Mouse (Mus musculus) heart, postnatal 0 days (tissue): ENCODE results near the gene Nrp1. TPM values are rescaled to one million over a fixed set of nuclear protein-coding genes. Genes with fewer than 3 reads are reported as not detected.

Source experiments
- ATAC-seq: fragments of 200-750 bp; cut with Nextera tagmentation; 2 replicates; pipeline ENCODE4 v1.8.0; 2017; ENCODE audit warnings: low read depth, moderate number of reproducible peaks, moderate library complexity; ENCODE audit not compliant: insufficient read depth
- DNase-seq: peaks from one replicate; pipeline ENCODE4 v3.0.0-alpha.2; 2016; ENCODE audit warnings: low spot score
- H3K27ac ChIP-seq: fragments of 300-500 bp; sonication (generic); 2 replicates; pipeline ENCODE4 v1.5.1; 2014; ENCODE audit warnings: low read depth, mild to moderate bottlenecking
- H3K27me3 ChIP-seq: fragments of 300-500 bp; sonication (generic); 2 replicates; pipeline ENCODE4 v1.6.1; 2014; ENCODE audit warnings: low read length, mixed read lengths; ENCODE audit not compliant: control insufficient read depth, insufficient read depth
- H3K36me3 ChIP-seq: fragments of 300-500 bp; sonication (generic); replicated peaks from 2 replicates; pipeline ENCODE4 v1.6.1; 2014; ENCODE audit warnings: low read length, mixed read lengths; ENCODE audit not compliant: control insufficient read depth, insufficient read depth
- H3K4me1 ChIP-seq: fragments of 300-500 bp; sonication (generic); 2 replicates; pipeline ENCODE4 v1.6.1; 2014; ENCODE audit warnings: antibody characterized with exemption; ENCODE audit not compliant: control insufficient read depth, insufficient read depth
- H3K4me2 ChIP-seq: fragments of 300-500 bp; sonication (generic); 2 replicates; pipeline ENCODE4 v1.6.1; 2014; ENCODE audit warnings: low read depth, mild to moderate bottlenecking, low read length, moderate library complexity
- H3K4me3 ChIP-seq: fragments of 300-500 bp; sonication (generic); 2 replicates; pipeline ENCODE4 v1.5.1; 2014; ENCODE audit warnings: low read depth, low read length
- H3K9ac ChIP-seq: fragments of 300-500 bp; sonication (generic); replicated peaks from 2 replicates; pipeline ENCODE4 v1.6.1; 2014; ENCODE audit warnings: low read depth, low read length, mixed read lengths
- H3K9me3 ChIP-seq: fragments of 300-500 bp; sonication (generic); replicated peaks from 2 replicates; pipeline ENCODE4 v1.6.1; 2016; ENCODE audit warnings: low read length; ENCODE audit not compliant: control insufficient read depth
- CTCF ChIP-seq: IDR thresholded peaks from 2 replicates; pipeline ENCODE4 v1.5.1; 2016; ENCODE audit warnings: antibody characterized with exemption, control low read depth, low read depth
- EP300 ChIP-seq: IDR thresholded peaks from 2 replicates; pipeline ENCODE4 v1.6.1; 2016; ENCODE audit warnings: antibody characterized with exemption, low read depth
- WGBS: fragments of 180-500 bp; shearing (Covaris S2); extraction: QIAGEN DNeasy Blood & Tissue Kit; methylation state at CpG from one replicate; pipeline ENCODE4 v1.1.7; 2014; 5-methylcytosine and 5-hydroxymethylcytosine counted together
- microRNA counts: library from miRNA; unstranded; fragments of <30 nt; microRNA quantifications from one replicate; lab custom pipeline; 2015
- microRNA-seq: library from miRNA; unstranded; fragments of <30 nt; microRNA quantifications from one replicate; pipeline ENCODE4, GENCODE M21; 2016
- polyA plus RNA-seq: library from polyadenylated mRNA; unstranded; fragments of >200 nt; fragmentation: Nextera tagmentation; extraction: Ambion mirVana; gene quantifications from 2 replicates; pipeline ENCODE4 v1.2.1, GENCODE M21; 2015
- total RNA-seq: library from RNA; depleted of rRNA; stranded (reverse); fragments of >200 nt; gene quantifications from 2 replicates; pipeline ENCODE4 v1.2.3, GENCODE M21; 2014; ENCODE audit warnings: low replicate concordance

The Nrp1 gene
- total and polyA plus RNA-seq, 2 experiments from 2014 or later = 90.5 to 122 TPM

GRCm38 (mm10) chr8:128544128-128544846, 185.9 kb downstream of the Nrp1 start:
- no peaks in the 10 kb centered on the region for H3K36me3 ChIP-seq
- DNase-seq (no peak), ATAC-seq (peak; percentile 41; the same call in 1 of the 2 replicates)
- H3K9me3 ChIP-seq = no peaks in the 10 kb centered on the region
- TF ChIP-seq EP300 (no peak), CTCF (no peak)
- 37% methylated on average over 2 of the region's 2 CpGs for WGBS
- peaks cover 10% of the 10 kb centered on the region for H3K4me1 ChIP-seq
- no peak overlapping the region for H3K9ac ChIP-seq
- H3K4me3 ChIP-seq = no peak overlapping the region
- H3K4me2 ChIP-seq = no peak overlapping the region
- H3K27me3 ChIP-seq = no peaks in the 10 kb centered on the region
- no peak overlapping the region; the same call in 1 of the 2 replicates for H3K27ac ChIP-seq

GRCm38 (mm10) chr8:128546287-128546686, 187.9 kb downstream of the Nrp1 start:
- H3K27ac ChIP-seq = no peak overlapping the region
- TF ChIP-seq CTCF (no peak), EP300 (no peak)
- no peak overlapping the region for H3K9ac ChIP-seq
- peaks cover 10% of the 10 kb centered on the region for H3K4me1 ChIP-seq
- no peak overlapping the region for H3K4me3 ChIP-seq
- no peak overlapping the region for H3K4me2 ChIP-seq
- H3K9me3 ChIP-seq = no peaks in the 10 kb centered on the region
- no peak for ATAC-seq
- DNase-seq = no peak
- WGBS = 25% methylated on average over 1 of the region's 1 CpGs
- H3K36me3 ChIP-seq = no peaks in the 10 kb centered on the region
- no peaks in the 10 kb centered on the region for H3K27me3 ChIP-seq

GRCm38 (mm10) chr8:128547361-128547760, 189.0 kb downstream of the Nrp1 start:
- Histone ChIP-seq H3K27me3 (no peaks in the 10 kb centered on the region), H3K4me3 (no peak overlapping the region), H3K4me1 (peaks cover 10% of the 10 kb centered on the region), H3K9ac (no peak overlapping the region), H3K36me3 (no peaks in the 10 kb centered on the region), H3K27ac (no peak overlapping the region), H3K4me2 (no peak overlapping the region), H3K9me3 (no peaks in the 10 kb centered on the region)
- DNase-seq = no peak
- no peak for ATAC-seq
- TF ChIP-seq CTCF = no peak
- WGBS = 84% methylated on average over 4 of the region's 4 CpGs

GRCm38 (mm10) chr8:128549738-128550137, 191.3 kb downstream of the Nrp1 start:
- no peak overlapping the region for H3K4me3 ChIP-seq

GRCm38 (mm10) chr8:128551421-128552139, 193.2 kb downstream of the Nrp1 start:
- WGBS = 48% methylated on average over 15 of the region's 15 CpGs

More at GRCm38 (mm10) chr8:128549738-128550137, 191.3 kb downstream of the Nrp1 start:
- no peak overlapping the region for H3K27ac ChIP-seq
- no peak overlapping the region for H3K9ac ChIP-seq
- H3K27me3 ChIP-seq = no peaks in the 10 kb centered on the region
- DNase-seq (no peak), ATAC-seq (no peak)
- no peaks in the 10 kb centered on the region for H3K36me3 ChIP-seq
- H3K4me1 ChIP-seq = peaks cover 1% of the 10 kb centered on the region; the same call in 1 of the 2 replicates
- H3K9me3 ChIP-seq = no peaks in the 10 kb centered on the region
- whole genome bisulfite sequencing = 91% methylated on average over 5 of the region's 5 CpGs
- H3K4me2 ChIP-seq = no peak overlapping the region
- TF ChIP-seq CTCF (no peak), EP300 (no peak)

More at GRCm38 (mm10) chr8:128551421-128552139, 193.2 kb downstream of the Nrp1 start:
- H3K4me1 ChIP-seq = no peaks in the 10 kb centered on the region
- no peak overlapping the region for H3K27ac ChIP-seq
- H3K36me3 ChIP-seq = no peaks in the 10 kb centered on the region
- H3K27me3 ChIP-seq = no peaks in the 10 kb centered on the region
- no peak overlapping the region for H3K9ac ChIP-seq
- DNase-seq = peak; percentile 63
- H3K4me3 ChIP-seq = no peak overlapping the region
- peak; percentile 89 for TF ChIP-seq CTCF
- TF ChIP-seq EP300 = no peak
- H3K4me2 ChIP-seq = no peak overlapping the region
- no peak for ATAC-seq
- H3K9me3 ChIP-seq = no peaks in the 10 kb centered on the region

MicroRNAs encoded within 50 kb of the gene (microRNA counts, 519-probe panel; counts per million panel counts)
- microRNA mmu-miR-1903 (lab: Ali Mortazavi, UCI) = not detected

Small RNAs within 50 kb of the gene (microRNA-seq; reads per million reads assigned to microRNA genes)
- gene Mir1903 = not detected
